Mouse (Mus musculus) kidney, adult 2 months (tissue): ENCODE results near the gene Dnttip1. TPM values are rescaled to one million over a fixed set of nuclear protein-coding genes. Genes with fewer than 3 reads are reported as not detected.

Experiments used
- DNase-seq: peaks from one replicate; pipeline ENCODE4 v3.0.0; 2021
- H3K27ac ChIP-seq: fragments of 200-500 bp; 2 replicates; pipeline ENCODE4 v1.5.1; 2012; ENCODE audit warnings: low read depth, low read length, control low read depth, inconsistent platforms; ENCODE audit not compliant: insufficient read depth
- H3K27me3 ChIP-seq: fragments of 200-500 bp; replicated peaks from 2 replicates; pipeline ENCODE4 v1.6.1; 2012; ENCODE audit warnings: mild to moderate bottlenecking, moderate library complexity, low read length, inconsistent platforms; ENCODE audit not compliant: control insufficient read depth, insufficient read depth
- H3K36me3 ChIP-seq: fragments of 200-500 bp; 2 replicates; pipeline ENCODE4 v1.6.1; 2012; ENCODE audit warnings: mild to moderate bottlenecking, moderate library complexity, low read length, inconsistent platforms; ENCODE audit not compliant: control insufficient read depth, insufficient read depth
- H3K4me1 ChIP-seq: fragments of 200-500 bp; 2 replicates; pipeline ENCODE4 v1.6.1; 2011; ENCODE audit warnings: low read length; ENCODE audit not compliant: control insufficient read depth, insufficient read depth
- H3K4me3 ChIP-seq: fragments of 200-500 bp; 2 replicates; pipeline ENCODE4 v1.5.1; 2011; ENCODE audit warnings: mild to moderate bottlenecking, low read depth, low read length, control low read depth; ENCODE audit not compliant: insufficient read depth
- CTCF ChIP-seq: fragments of 200-500 bp; conservative IDR thresholded peaks from 2 replicates; pipeline ENCODE4 v1.5.1; 2011; ENCODE audit warnings: low read depth, mild to moderate bottlenecking, control low read depth, low read length, moderate library complexity, mixed read lengths; ENCODE audit not compliant: insufficient read depth, insufficient read length
- POLR2A ChIP-seq: fragments of 200-500 bp; IDR thresholded peaks from one replicate; pipeline ENCODE4 v1.6.1; 2011; ENCODE audit warnings: low read depth, low read length, control low read depth
- WGBS: fragments of 180-500 bp; shearing (Covaris S2); methylation state at CpG from one replicate; pipeline ENCODE4 v1.1.7; 2018; 5-methylcytosine and 5-hydroxymethylcytosine counted together
- polyA plus RNA-seq: library from polyadenylated mRNA; depleted of rRNA; stranded (reverse); fragments of >200 nt; gene quantifications from 2 replicates; pipeline ENCODE4 v1.2.3, GENCODE M21; 2012

Dnttip1 gene
- polyA plus RNA-seq, 1 experiment = 32.6 TPM

DNA sequence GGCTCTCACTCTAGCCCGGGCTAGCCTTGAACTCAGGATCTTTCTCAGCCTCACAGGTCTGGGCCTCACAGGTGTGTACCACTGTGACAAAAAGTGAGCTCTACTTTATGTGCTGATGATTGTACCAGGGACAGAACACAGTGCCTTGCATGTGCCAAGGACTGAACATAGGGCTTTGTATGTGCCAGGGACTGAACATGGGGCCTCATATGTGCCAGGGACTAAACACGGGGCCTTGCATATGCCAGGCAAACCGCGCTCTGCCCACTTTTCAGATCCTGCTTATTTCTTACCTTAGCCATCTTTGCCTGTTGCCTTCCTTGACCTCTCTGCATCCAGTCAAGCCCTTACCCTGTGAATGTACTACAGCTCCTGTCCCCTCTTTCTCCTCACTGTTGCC, 16.2 kb downstream of the Dnttip1 start:
- H3K4me1 ChIP-seq = no peaks in the 10 kb centered on the region
- over 99% methylated on average over 4 of the region's 4 CpGs for WGBS
- TF ChIP-seq CTCF (no peak), POLR2A (no peak)
- no peak for DNase-seq
- H3K36me3 ChIP-seq = peaks cover 5% of the 10 kb centered on the region
- no peak overlapping the region for H3K4me3 ChIP-seq
- H3K27ac ChIP-seq = no peak overlapping the region
- no peaks in the 10 kb centered on the region for H3K27me3 ChIP-seq

DNA sequence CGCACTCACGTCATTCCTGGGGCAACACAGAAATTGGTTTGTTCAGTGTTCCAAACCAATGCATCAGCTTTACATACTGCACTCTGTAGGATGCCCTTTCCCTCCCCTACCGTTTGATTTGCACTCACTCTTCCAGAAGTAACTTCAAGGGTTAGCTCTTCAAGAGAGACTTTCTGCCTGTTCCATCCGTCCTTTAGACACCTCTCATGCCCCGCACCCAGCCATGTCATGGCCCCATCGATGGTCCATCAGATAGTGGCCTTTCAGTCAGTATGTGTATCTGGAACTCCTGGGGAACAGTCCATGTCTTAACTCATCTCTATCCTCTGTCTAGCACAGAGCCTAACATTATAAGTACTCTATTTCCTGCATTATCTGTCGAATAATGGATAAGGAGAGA, 16.8 kb downstream of the Dnttip1 start:
- Histone ChIP-seq H3K4me3 (no peak overlapping the region), H3K27me3 (no peaks in the 10 kb centered on the region), H3K36me3 (peaks cover 1% of the 10 kb centered on the region; the same call in 1 of the 2 replicates), H3K4me1 (no peaks in the 10 kb centered on the region), H3K27ac (no peak overlapping the region)
- WGBS = 80% methylated on average over 7 of the region's 7 CpGs
- no peak for DNase-seq
- no peak for TF ChIP-seq CTCF
- TF ChIP-seq POLR2A = no peak

DNA sequence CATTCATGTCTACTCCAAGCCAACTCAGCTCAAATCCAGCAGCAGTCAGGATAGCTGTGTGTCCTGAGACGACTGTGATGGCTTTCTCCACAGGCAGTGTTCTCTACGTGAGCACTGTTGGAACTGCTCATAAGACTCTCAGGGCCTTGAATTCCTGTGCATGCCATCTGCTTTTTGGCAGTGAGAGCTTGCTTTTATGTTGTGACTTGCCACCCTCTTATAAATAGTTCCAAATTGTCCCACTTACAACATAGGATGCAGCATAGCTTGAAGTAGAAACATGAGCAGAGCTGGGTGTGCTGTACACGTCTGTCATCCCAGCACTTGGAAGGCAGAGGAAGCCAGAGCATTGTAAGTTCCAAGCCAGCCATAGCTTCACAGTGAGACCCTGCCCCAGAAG, 20.1 kb downstream of the Dnttip1 start:
- DNase-seq = no peak
- TF ChIP-seq POLR2A = no peak
- no peak for TF ChIP-seq CTCF
- no peak overlapping the region for H3K27ac ChIP-seq
- H3K36me3 ChIP-seq = no peaks in the 10 kb centered on the region; the same call in 1 of the 2 replicates
- no peaks in the 10 kb centered on the region for H3K27me3 ChIP-seq
- peaks cover 3% of the 10 kb centered on the region; the same call in 1 of the 2 replicates for H3K4me1 ChIP-seq
- WGBS = 85% methylated on average over 3 of the region's 3 CpGs
- no peak overlapping the region for H3K4me3 ChIP-seq

DNA sequence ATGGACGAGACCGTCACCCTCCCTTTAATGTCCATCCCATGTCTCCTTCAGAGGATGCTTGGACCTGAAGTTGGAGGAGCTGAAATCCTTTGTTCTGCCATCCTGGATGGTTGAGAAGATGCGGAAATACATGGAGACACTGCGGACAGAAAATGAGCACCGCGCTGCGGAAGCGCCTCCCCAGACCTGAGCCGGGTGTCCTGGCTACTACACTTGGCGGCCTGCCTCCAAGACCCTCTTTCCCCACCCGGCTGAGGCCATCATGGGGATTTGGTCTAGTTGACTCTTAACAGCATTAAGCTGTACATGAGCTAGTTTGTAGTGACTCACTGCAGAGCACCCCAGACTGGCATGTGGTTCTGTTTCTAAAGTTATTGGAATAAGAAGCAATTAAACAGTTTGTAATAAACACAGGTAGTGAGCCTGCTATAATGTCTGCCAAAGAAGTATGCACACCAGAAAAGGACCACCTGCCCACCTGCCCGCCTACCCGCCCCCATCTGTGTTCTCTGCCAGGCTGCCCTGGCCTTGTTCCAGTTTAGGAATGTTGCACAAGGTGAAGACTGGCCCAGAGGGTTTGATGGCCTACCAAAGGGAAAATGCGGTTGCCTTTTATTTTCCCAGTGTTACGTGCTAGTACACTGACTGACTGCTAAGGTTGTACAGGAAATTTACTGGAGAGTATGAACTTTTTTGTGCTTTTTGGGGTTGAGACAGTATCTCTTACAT, 22.2 kb downstream of the Dnttip1 start:
- 85% methylated on average over 15 of the region's 15 CpGs for WGBS
- H3K27me3 ChIP-seq = no peaks in the 10 kb centered on the region
- no peak overlapping the region for H3K27ac ChIP-seq
- TF ChIP-seq POLR2A = no peak
- no peak for TF ChIP-seq CTCF
- no peak overlapping the region for H3K4me3 ChIP-seq
- no peaks in the 10 kb centered on the region; the same call in 1 of the 2 replicates for H3K36me3 ChIP-seq
- peak; percentile 27 for DNase-seq
- peaks cover 3% of the 10 kb centered on the region; the same call in 1 of the 2 replicates for H3K4me1 ChIP-seq

DNA sequence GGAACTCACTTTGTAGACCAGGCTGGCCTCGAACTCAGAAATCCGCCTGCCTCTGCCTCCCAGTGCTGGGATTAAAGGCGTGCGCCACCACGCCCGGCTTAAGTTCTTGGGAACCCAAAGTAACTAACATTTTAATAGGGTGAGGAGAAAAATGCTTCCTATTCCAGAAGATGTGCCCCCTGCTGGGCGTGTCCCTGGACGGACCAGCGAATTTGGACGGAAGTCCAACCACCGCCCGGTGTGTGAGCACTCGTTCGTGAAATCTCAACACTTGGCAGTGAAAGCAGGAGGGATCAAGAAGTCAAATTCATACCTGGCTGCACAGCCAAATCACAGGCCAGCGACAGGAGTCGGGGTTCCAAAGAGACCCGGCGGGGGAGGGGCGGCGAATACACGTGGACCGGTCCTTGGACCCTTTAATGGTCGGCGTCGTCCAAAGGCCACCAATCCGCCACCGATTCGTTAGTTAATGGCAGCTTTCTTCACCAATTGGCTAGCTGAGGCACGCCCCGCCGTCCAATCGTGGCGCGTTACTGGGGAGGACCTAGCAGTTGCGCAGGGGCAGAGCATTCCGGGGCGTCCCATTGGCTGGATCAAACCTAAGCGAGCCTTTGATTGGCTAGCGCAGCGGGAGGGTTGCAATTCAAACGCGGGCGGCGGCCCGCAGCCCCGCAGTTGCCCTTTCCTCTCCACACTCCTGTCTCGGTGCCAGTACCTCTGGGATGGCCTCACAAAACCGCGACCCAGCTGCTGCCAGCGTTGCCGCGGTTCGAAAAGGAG, 23.7 kb downstream of the Dnttip1 start, which contains the start of gene Ube2c:
TSS of gene Ube2c (plus strand) at position 641 of the 780 bp plus-strand sequence.
- Histone ChIP-seq H3K4me1 (peaks cover 3% of the 10 kb centered on the region; the same call in 1 of the 2 replicates), H3K27me3 (no peaks in the 10 kb centered on the region), H3K27ac (no peak within 1 kb of the TSS; the same call in 1 of the 2 replicates), H3K36me3 (no peaks in the 10 kb centered on the region; the same call in 1 of the 2 replicates), H3K4me3 (peak within 1 kb of the TSS; percentile 55)
- TF ChIP-seq CTCF (peak; percentile 32; the same call in 1 of the 2 replicates), POLR2A (no peak)
- DNase-seq = peak; percentile 100
- 1% methylated on average over 53 of the region's 53 CpGs for WGBS

DNA sequence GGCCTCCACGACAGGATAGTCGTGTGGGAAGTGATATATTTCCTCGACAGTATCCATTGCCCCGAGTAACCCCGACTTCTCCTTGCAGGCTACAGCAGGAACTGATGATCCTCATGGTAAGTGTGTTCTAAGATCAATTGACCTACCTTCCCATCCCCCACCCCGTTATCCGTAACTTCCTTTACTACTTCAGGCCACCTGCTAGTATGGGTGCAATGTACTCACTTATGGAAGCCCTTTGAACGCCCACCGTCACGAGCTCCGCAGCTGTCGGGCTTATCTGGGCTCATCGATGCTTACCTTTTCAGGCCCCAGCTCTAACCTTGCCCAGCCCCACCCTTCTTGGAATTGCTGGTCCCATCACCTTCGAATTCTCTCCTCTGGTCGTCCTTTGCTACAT, 24.5 kb downstream of the Dnttip1 start:
- Histone ChIP-seq H3K36me3 (no peaks in the 10 kb centered on the region; the same call in 1 of the 2 replicates), H3K27me3 (no peaks in the 10 kb centered on the region), H3K27ac (no peak overlapping the region), H3K4me3 (no peak overlapping the region), H3K4me1 (peaks cover 3% of the 10 kb centered on the region; the same call in 1 of the 2 replicates)
- 2% methylated on average over 15 of the region's 15 CpGs for WGBS
- TF ChIP-seq CTCF (no peak), POLR2A (no peak)
- no peak for DNase-seq

DNA sequence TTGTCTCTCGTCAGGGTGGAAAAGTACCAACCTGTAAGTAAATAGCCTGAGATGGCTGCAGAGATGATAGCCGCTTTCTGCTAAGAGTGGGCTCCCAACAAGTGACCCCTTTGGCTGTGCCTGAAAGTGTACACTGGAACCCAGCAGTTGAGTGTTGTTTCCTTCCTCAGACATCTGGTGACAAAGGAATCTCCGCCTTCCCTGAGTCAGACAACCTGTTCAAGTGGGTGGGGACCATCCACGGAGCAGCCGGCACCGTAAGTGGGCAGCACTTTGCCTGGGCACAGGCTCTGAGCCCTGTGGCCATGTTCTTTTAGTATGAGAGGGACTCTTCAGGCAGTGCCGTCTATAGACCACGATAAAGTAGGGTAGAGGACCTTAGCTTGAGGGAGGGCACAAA, 25.3 kb downstream of the Dnttip1 start:
- Histone ChIP-seq H3K4me3 (no peak overlapping the region), H3K27me3 (no peaks in the 10 kb centered on the region), H3K4me1 (peaks cover 3% of the 10 kb centered on the region; the same call in 1 of the 2 replicates), H3K36me3 (no peaks in the 10 kb centered on the region), H3K27ac (no peak overlapping the region)
- DNase-seq = no peak
- WGBS = 68% methylated on average over 8 of the region's 8 CpGs
- no peak for TF ChIP-seq POLR2A
